Mouse (Mus musculus) right cerebral cortex, postnatal 25 days (tissue): ENCODE measurements around the gene Aldoc.

Experiments used
- DNase-seq: peaks from one replicate; pipeline ENCODE4 v3.0.0; 2022

Gene Aldoc

GRCm38 (mm10) chr11:78364103-78364502 is 41.3 kb downstream of the Aldoc start:
- no peak for DNase-seq

DNA sequence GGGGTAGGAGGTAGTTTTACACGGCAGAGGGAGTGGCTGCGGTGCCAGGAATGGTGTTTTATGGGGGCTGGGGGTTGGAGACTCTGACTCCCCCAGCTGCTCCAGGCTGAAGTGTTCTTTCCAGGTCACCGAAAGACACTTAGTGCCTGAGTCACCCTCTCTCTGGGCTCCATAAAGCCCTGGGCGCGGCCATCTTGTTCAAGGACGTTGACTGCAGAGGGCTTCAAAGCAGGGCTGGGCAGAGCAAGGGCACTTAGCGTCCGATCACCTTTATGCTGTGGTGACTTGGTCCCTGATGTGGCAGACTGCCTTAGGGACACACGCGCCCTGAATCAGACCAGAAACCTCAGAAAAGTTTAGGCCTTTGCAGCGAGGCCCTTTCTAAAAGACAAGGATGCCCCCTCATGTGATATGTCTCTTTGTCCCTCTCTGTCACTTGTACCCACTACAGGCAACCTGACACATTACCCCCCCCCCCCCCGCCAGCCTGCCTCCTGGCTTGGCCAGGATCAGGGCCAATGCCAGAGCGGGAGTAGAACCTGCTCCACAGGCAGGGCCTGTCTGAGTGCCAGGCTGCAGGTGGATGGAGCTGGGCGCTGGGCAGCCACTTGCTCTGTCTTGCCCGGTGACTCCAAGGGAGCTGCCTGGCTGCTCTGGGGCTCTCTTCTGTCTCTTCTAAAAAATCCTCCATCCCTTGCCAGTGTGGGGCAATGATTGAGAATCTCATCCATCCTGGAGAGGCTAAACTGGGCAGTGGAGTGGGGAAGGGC is 44.9 kb downstream of the Aldoc start:
- DNase-seq: no peak

GRCm38 (mm10) chr11:78370389-78370788 is 47.6 kb downstream of the Aldoc start:
- no peak for DNase-seq

DNA sequence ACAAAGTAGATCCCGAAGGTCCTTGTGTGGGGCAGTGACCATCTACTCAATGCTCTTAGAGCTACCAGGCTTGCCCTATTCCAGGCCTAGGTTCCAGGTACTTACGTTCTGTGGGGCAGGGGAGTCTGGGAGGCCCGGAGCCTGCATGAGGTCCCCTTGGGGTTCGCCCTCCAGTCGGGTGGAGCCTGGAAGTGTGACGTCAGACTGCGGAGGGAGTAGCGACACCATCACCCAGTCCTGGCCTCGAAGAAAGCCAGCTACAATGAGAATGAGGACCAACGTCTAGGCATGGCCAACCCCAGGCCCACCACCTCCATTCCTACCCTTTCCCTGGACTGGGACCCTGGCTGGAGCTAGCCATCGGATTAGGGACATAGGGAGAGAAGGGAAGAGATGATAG is 48.9 kb downstream of the Aldoc start:
- no peak for DNase-seq

DNA sequence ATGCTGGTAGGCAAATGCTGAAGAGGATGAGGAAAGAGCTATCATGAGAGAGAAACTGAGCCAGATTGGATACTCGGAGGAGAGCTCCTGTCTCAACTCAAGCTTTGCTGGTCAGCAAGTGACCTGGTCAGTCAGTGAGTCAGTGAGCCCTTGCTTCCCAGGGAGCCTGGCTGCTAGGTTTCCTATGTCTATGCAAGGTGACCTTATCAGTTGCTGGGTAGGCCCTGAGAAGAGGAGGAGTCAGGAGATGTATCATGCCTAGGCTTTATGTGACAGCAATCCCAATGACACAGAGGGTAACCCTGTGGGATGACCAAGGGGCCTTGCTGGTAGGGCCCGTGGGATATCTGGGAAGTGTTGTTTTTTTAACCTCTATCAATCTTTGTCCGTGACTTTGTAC is 49.4 kb downstream of the Aldoc start:
- no peak for DNase-seq

- no peak for DNase-seq
Observed at GRCm38 (mm10) chr11:78372610-78373009, 49.8 kb downstream of the Aldoc start.

GRCm38 (mm10) chr11:78374147-78374546 is 51.4 kb downstream of the Aldoc start:
- no peak for DNase-seq
